Mouse (Mus musculus) heart, postnatal 10 days (tissue): ENCODE measurements at regions not wholly inside any gene's neighbourhood (a gene's known extent, or its start where the extent isn't known, plus 50 kb on each side); places are given as distances from the start of the nearest gene placed in this dataset.

Source experiments
- DNase-seq, 2 experiments: peaks; one replicate each; pipeline ENCODE4 v3.0.0; 2021
- intact Hi-C: fragments of 180-260 bp; cut with DNase I; formaldehyde crosslinking; loops from one replicate; pipeline ENCODE4 v1.15.1; 2025

GRCm38 (mm10) chr17:47983286-47983685 lies 54.8 kb downstream of the 1700122O11Rik start:
- intact Hi-C loops: no loop called here
- no peak for DNase-seq

- intact Hi-C loops: no loop called here
- no peak for DNase-seq
Measured at GRCm38 (mm10) chr17:47981556-47982027, 56.5 kb downstream of the 1700122O11Rik start.

GRCm38 (mm10) chr17:47979266-47979665 lies 54.8 kb upstream of the Foxp4 start:
- intact Hi-C loops: no loop called here
- DNase-seq: no peak

- intact Hi-C loops: no loop called here
- peak in 1 of 2 experiments; percentile 13 for DNase-seq
Measured at GRCm38 (mm10) chr17:47978404-47979030, 54.1 kb upstream of the Foxp4 start.

GRCm38 (mm10) chr17:47978001-47978400 lies 53.6 kb upstream of the Foxp4 start:
- intact Hi-C loops: no loop called here
- DNase-seq: no peak

GRCm38 (mm10) chr17:47976999-47977357 lies 52.5 kb upstream of the Foxp4 start:
- intact Hi-C loops: no loop called here
- DNase-seq: no peak

GRCm38 (mm10) chr17:47976061-47976998 lies 51.9 kb upstream of the Foxp4 start:
- DNase-seq: peak; percentile 79
- intact Hi-C loops: no loop called here

GRCm38 (mm10) chr17:47975281-47976060 lies 51.0 kb upstream of the Foxp4 start:
- intact Hi-C loops: loop anchor here (2.0 kb wide), 1 partner anchor 25 kb away; no protein-coding TSS in a partner anchor
- peak; percentile 49 to 55 for DNase-seq

GRCm38 (mm10) chr17:47974503-47974902 lies 50.1 kb upstream of the Foxp4 start:
- peak in 1 of 2 experiments; percentile 50 for DNase-seq
- intact Hi-C loops: loop anchor here (2.0 kb wide), 1 partner anchor 26 kb away; no protein-coding TSS in a partner anchor
